Mouse (Mus musculus): ENCODE data around the gene Sgpp2. TPM values are rescaled to one million over a fixed set of nuclear protein-coding genes. Genes with fewer than 3 reads are reported as not detected.

Gene Sgpp2
- polyA plus RNA-seq, 1 experiment from 2014 or later: 2.1 TPM

DNA sequence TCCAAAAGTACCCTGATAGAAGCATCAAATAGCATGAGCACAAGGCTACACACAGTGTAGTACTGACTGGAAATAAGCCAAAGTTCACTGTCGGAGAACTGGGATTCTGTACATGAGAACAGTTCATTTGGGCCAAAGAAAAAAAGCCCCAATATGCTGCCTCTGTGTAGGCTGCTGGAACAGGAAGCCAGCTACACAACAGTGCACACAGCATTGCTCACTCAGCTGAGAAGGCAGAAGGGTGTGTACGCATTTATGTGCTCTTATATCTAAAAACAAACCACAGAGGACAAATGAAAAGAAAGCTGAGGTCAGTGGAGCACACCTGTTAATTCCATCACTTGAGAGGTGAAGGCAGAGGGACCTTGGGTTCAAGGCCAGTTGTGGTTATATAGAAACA is 125.8 kb downstream of the Sgpp2 start:
- 78% methylated on average over 2 of the region's 2 CpGs for WGBS

DNA sequence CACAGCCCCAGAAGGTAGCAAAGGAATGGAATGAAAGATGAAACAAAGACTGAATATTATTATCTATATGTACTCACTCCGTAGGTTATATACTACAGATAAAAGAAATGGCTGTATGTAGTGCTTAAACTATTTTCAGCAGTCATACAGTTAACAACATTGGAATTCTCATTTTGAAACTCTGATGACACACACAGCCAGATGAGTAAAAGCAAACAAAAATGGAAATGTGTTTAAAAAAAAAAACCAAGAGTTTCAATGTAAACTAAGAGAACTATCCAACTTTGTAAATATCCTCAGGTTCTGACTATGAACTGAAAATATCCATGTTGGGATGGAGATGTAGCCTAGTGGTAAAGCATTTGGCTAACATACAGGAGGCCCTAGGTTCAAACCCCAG is 126.3 kb downstream of the Sgpp2 start:
- H3K4me3 ChIP-seq: no peak overlapping the region
- H3K4me1 ChIP-seq (replicated peaks): no peaks in the 10 kb centered on the region
- WGBS: 95% methylated on average over 1 of the region's 1 CpGs
- ATAC-seq (ENCODE audit: low FRiP score, low read depth): no peak
- no peak overlapping the region for H3K9ac ChIP-seq
- H3K27ac ChIP-seq (replicated peaks): no peak overlapping the region
- H3K9me3 ChIP-seq: no peaks in the 10 kb centered on the region
- H3K27me3 ChIP-seq: no peaks in the 10 kb centered on the region
- H3K36me3 ChIP-seq: 0 out of 2 replicates have a peak, but pooled peaks cover 4% of the 10 kb centered on the region
- no peak overlapping the region for H3K4me2 ChIP-seq

More for the DNA sequence above, 125.8 kb downstream of the Sgpp2 start:
- no peak overlapping the region for H3K4me3 ChIP-seq
- no peaks in the 10 kb centered on the region for H3K4me1 ChIP-seq (replicated peaks)
- H3K9ac ChIP-seq: no peak overlapping the region
- no peaks in the 10 kb centered on the region for H3K27me3 ChIP-seq
- no peak overlapping the region for H3K27ac ChIP-seq (replicated peaks)
- H3K4me2 ChIP-seq: no peak overlapping the region
- H3K9me3 ChIP-seq: no peaks in the 10 kb centered on the region
- 0 out of 2 replicates have a peak, but pooled peaks cover 4% of the 10 kb centered on the region for H3K36me3 ChIP-seq
- no peak for ATAC-seq (ENCODE audit: low FRiP score, low read depth)

GRCm38 (mm10) chr1:78437150-78437549 is 127.0 kb downstream of the Sgpp2 start:
- Histone ChIP-seq H3K4me3 (no peak overlapping the region), H3K4me1 (replicated peaks) (no peaks in the 10 kb centered on the region), H3K27ac (replicated peaks) (no peak overlapping the region), H3K9ac (no peak overlapping the region), H3K36me3 (peaks cover 4% of the 10 kb centered on the region; the same call in 1 of the 2 replicates), H3K27me3 (no peaks in the 10 kb centered on the region), H3K4me2 (no peak overlapping the region), H3K9me3 (no peaks in the 10 kb centered on the region)
- 78% methylated on average over 3 of the region's 3 CpGs for WGBS
- no peak for ATAC-seq (ENCODE audit: low FRiP score, low read depth)

GRCm38 (mm10) chr1:78440716-78441115 is 130.6 kb downstream of the Sgpp2 start:
- Histone ChIP-seq H3K9me3 (no peaks in the 10 kb centered on the region), H3K9ac (no peak overlapping the region), H3K36me3 (peaks cover 13% of the 10 kb centered on the region; the same call in 1 of the 2 replicates), H3K27ac (replicated peaks) (no peak overlapping the region), H3K4me1 (replicated peaks) (no peaks in the 10 kb centered on the region), H3K4me2 (no peak overlapping the region), H3K4me3 (no peak overlapping the region), H3K27me3 (no peaks in the 10 kb centered on the region)
- WGBS: 90% methylated on average over 8 of the region's 8 CpGs
- no peak for ATAC-seq (ENCODE audit: low FRiP score, low read depth)

DNA sequence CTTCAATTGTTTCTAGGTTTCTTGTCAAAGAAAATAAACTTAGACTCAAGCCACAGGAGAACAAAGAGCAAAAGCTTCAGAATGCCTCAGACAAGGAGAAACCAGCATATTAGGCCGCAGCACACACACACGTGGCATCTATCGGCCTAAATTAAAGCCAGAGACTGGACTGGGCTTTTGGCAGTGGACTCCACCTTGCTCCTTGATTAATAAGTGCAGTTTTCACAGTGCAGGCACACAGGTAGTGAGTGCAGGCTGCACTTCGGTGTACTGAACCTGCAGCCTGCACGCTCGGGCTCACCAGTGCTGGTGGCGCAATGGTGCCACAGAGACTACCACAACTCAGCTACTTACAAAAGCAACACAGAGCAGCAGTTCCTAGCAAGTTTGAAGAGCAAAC is 132.9 kb downstream of the Sgpp2 start:
- WGBS: 95% methylated on average over 7 of the region's 7 CpGs

GRCm38 (mm10) chr1:78446232-78446631 is 136.1 kb downstream of the Sgpp2 start:
- H3K4me3 ChIP-seq: no peak overlapping the region

More for the DNA sequence above, 132.9 kb downstream of the Sgpp2 start:
- no peak overlapping the region for H3K9ac ChIP-seq
- no peak overlapping the region for H3K4me3 ChIP-seq
- H3K4me2 ChIP-seq: no peak overlapping the region
- no peaks in the 10 kb centered on the region for H3K4me1 ChIP-seq (replicated peaks)
- H3K27me3 ChIP-seq: no peaks in the 10 kb centered on the region
- H3K9me3 ChIP-seq: no peaks in the 10 kb centered on the region
- no peak for ATAC-seq (ENCODE audit: low FRiP score, low read depth)
- H3K36me3 ChIP-seq: peaks cover 13% of the 10 kb centered on the region; the same call in 1 of the 2 replicates
- H3K27ac ChIP-seq (replicated peaks): no peak overlapping the region

DNA sequence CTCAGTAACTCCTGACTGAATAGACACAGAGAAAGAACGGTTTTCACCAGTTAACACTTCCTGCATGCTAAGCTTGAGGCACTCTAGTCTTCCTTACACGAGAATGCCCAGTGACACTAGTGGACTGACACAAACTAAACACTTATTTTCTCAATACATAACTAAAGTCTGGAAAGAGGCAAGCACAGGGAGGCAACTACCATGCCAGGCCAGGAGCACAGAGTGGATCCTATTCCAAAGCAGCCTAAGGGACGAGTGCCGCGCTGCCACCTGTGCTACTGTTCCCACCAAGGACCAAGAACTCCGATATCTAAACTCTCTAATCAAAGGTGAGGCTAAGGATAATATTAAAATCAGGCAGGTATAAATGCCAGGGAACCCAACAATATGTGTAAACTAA is 136.6 kb downstream of the Sgpp2 start:
- Histone ChIP-seq H3K27me3 (no peaks in the 10 kb centered on the region), H3K4me1 (replicated peaks) (no peaks in the 10 kb centered on the region), H3K9me3 (no peaks in the 10 kb centered on the region), H3K36me3 (peaks cover 21% of the 10 kb centered on the region), H3K4me2 (no peak overlapping the region), H3K4me3 (no peak overlapping the region), H3K9ac (no peak overlapping the region), H3K27ac (replicated peaks) (no peak overlapping the region)
- WGBS: 97% methylated on average over 6 of the region's 6 CpGs
- no peak for ATAC-seq (ENCODE audit: low FRiP score, low read depth)

More at GRCm38 (mm10) chr1:78446232-78446631, 136.1 kb downstream of the Sgpp2 start:
- 82% methylated on average over 8 of the region's 8 CpGs for WGBS
- Histone ChIP-seq H3K4me2 (no peak overlapping the region), H3K27me3 (no peaks in the 10 kb centered on the region), H3K4me1 (replicated peaks) (no peaks in the 10 kb centered on the region), H3K9me3 (no peaks in the 10 kb centered on the region), H3K27ac (replicated peaks) (no peak overlapping the region), H3K36me3 (peaks cover 21% of the 10 kb centered on the region), H3K9ac (no peak overlapping the region)
- ATAC-seq (ENCODE audit: low FRiP score, low read depth): no peak

DNA sequence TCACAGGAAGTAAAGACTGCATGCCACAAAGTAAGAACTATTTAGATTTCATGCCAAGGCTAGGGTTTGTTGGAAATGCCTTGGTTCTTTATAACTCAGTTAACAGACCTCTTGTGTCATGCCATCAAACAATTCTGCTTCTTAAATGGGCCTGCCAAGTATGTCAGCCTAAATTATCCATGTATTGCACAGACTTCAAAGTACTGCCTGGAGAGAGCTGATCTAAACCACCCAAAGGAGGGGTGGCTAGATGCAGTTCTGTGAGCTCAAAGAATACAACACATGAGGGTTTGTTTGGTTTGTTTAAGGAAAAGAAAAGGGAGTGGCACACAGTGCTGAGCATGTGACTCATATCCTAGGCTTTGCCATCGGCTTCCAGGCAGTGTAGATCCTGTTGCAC is 137.9 kb downstream of the Sgpp2 start:
- no peak overlapping the region for H3K4me3 ChIP-seq
- peaks cover 16% of the 10 kb centered on the region; the same call in 1 of the 2 replicates for H3K36me3 ChIP-seq
- H3K27ac ChIP-seq (replicated peaks): no peak overlapping the region
- 74% methylated on average over 1 of the region's 1 CpGs for WGBS
- H3K27me3 ChIP-seq: no peaks in the 10 kb centered on the region
- H3K9me3 ChIP-seq: no peaks in the 10 kb centered on the region
- no peak overlapping the region for H3K9ac ChIP-seq
- no peak for ATAC-seq (ENCODE audit: low FRiP score, low read depth)
- H3K4me1 ChIP-seq (replicated peaks): no peaks in the 10 kb centered on the region
- no peak overlapping the region for H3K4me2 ChIP-seq

DNA sequence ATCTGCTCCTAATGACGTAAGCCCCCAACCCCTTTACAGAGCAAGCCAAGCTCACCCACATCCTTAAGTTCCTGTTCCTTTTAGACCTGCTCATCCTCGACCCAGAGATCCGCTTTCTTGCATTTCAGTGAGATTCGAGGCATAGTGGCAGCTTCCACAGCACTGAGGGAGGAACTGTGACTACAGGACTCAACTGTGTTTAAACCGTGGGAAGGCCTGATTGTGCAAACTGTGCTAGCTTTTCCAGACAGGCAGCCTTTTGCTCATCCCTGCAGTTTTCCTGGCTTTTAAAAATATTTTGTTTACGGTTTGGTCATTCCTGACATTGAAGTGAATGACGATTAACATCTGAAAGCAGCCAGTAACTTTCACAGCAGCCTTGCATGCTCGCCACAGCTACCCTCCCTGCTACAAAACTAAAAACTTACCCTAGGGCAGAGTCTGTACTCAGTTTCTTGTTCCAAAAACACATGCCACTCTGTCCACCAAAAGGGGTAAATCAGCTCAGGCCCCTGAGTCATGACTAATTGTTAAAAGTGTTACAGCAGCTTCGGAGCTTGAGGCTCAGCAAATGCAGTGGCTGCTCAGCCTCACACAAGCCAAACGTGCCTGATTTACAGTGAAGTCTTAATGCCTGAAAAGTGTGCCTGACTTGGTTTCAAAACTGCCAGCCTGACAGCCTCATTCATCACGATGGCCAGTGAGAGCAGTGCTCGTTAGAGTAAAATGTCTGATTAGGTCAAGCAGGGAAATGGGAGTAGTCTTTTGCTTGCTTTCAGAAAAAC is 141.1 kb downstream of the Sgpp2 start:
- Histone ChIP-seq H3K4me2 (no peak overlapping the region), H3K9ac (no peak overlapping the region), H3K27ac (replicated peaks) (no peak overlapping the region), H3K27me3 (no peaks in the 10 kb centered on the region), H3K4me1 (replicated peaks) (no peaks in the 10 kb centered on the region), H3K9me3 (no peaks in the 10 kb centered on the region), H3K36me3 (peaks cover 21% of the 10 kb centered on the region), H3K4me3 (no peak overlapping the region)
- WGBS: 71% methylated on average over 12 of the region's 12 CpGs
- ATAC-seq (ENCODE audit: low FRiP score, low read depth): no peak

DNA sequence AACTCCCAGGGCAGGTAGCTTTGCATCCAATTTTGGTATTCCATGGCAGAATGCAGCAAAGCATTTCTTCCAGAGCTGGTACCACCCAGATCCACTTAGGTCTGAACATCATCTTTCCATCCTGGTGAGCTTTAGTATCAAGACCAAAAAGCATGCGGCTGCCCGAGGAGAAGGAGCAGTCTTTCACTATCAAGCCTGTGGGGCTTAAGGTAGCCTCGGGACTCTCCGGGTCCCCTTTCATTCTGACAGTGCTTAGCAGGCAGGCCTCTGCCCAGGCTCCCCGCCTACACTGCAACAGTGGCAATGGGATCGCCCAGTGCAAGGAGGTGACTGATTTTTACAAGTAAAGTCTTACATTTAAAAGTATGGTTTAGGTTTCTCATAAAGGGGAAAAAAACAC is 142.4 kb downstream of the Sgpp2 start:
- no peaks in the 10 kb centered on the region for H3K9me3 ChIP-seq
- H3K36me3 ChIP-seq: peaks cover 27% of the 10 kb centered on the region
- H3K27me3 ChIP-seq: no peaks in the 10 kb centered on the region
- no peak overlapping the region for H3K4me2 ChIP-seq
- no peak overlapping the region for H3K9ac ChIP-seq
- ATAC-seq (ENCODE audit: low FRiP score, low read depth): no peak
- WGBS: 92% methylated on average over 6 of the region's 6 CpGs
- H3K4me1 ChIP-seq (replicated peaks): no peaks in the 10 kb centered on the region
- H3K4me3 ChIP-seq: no peak overlapping the region
- H3K27ac ChIP-seq (replicated peaks): no peak overlapping the region

DNA sequence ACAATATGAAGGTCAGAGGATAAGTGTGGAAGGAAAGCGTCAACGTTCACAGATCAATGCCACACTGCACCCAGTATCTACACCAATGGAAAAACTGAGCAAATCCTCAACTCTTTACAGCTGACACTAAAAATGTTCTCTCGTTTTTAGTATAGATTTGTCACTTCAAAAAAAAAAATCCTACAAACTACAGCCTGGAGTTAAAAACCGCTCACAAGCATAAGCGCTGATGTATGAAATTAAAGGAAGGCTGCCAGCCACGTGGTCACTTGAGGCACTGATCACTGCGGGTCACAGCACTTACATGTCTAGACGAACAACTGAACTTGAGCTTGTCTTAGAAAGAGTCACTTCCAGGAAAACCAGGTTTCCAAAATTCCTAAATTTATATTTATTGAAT is 143.7 kb downstream of the Sgpp2 start:
- no peak for ATAC-seq (ENCODE audit: low FRiP score, low read depth)
- H3K36me3 ChIP-seq: peaks cover 33% of the 10 kb centered on the region
- WGBS: 90% methylated on average over 8 of the region's 8 CpGs

DNA sequence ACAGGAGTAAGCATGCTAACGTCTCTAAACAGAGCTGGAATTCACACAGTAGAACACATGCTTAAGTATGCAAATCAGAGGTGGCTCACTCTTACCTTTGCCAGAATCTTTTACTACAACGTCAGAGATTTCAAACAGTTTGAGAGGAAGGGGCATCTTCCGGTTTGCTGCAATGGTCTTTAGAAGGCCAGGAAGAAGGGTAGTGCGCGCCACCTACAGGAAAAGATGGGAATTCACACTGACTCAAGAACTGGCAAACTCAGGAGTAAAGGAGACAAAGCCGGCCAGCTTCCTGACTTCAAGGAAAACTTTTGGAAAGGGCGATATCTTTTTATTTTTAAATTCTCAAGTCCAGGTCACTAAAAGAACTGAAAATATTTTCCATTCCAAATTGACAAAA is 144.5 kb downstream of the Sgpp2 start:
- no peak overlapping the region for H3K4me3 ChIP-seq
- no peaks in the 10 kb centered on the region for H3K9me3 ChIP-seq
- no peaks in the 10 kb centered on the region for H3K4me1 ChIP-seq (replicated peaks)
- no peak overlapping the region for H3K27ac ChIP-seq (replicated peaks)
- no peaks in the 10 kb centered on the region for H3K27me3 ChIP-seq
- ATAC-seq (ENCODE audit: low FRiP score, low read depth): no peak
- no peak overlapping the region for H3K9ac ChIP-seq
- WGBS: 33% methylated on average over 7 of the region's 7 CpGs
- peaks cover 34% of the 10 kb centered on the region for H3K36me3 ChIP-seq
- H3K4me2 ChIP-seq: no peak overlapping the region

More for the DNA sequence above, 143.7 kb downstream of the Sgpp2 start:
- Histone ChIP-seq H3K4me1 (replicated peaks) (no peaks in the 10 kb centered on the region), H3K27ac (replicated peaks) (no peak overlapping the region), H3K9ac (no peak overlapping the region), H3K4me2 (no peak overlapping the region), H3K27me3 (no peaks in the 10 kb centered on the region), H3K4me3 (no peak overlapping the region), H3K9me3 (no peaks in the 10 kb centered on the region)

Measured in hindbrain, embryonic 15.5 days (tissue).